Mouse (Mus musculus): ENCODE measurements around the gene Dhh.
A peak's percentile ranks its signal among the peaks of the same experiment; 100 is the strongest.

Gene Dhh

DNA sequence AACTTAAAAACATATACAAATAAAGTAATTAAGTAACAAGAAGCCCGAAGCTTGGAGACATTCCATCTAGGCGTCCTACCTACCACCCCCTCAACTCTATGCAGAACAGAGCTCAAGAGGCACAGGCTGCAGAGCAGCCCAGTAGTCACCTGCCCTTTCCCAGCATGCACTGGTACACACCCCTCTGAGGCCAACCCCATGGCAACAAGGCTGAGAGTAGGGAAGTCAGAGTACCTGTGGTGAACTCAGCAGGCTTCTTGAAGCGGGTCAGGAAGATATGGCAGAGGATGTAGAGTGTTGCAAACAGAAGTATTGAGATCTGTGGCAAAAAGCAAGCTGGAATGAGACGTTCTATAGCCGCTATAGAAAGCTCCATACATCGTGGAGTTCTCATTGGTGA is 16.6 kb upstream of the Dhh start:
- no peak for DNase-seq

DNA sequence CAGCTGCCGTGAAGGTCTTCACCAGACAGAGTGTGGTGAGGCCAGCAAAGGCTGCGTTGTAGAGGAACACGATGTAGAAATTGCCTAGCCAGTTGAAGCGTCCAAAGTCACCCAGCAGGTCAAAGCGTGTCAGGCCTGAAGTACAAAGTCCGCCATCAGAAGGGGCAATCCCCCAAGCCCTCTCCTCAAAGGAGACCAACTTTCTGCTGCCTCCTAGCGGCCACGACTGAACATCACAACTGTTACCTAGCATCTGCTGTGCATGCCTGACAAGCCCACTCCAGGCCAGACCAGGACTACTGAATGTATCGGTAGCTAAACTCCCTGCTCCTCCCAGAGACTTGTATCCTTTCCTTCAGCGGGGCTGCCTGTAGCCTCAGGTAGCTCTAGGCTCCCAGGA is 6.4 kb upstream of the Dhh start:
- DNase-seq = no peak

DNA sequence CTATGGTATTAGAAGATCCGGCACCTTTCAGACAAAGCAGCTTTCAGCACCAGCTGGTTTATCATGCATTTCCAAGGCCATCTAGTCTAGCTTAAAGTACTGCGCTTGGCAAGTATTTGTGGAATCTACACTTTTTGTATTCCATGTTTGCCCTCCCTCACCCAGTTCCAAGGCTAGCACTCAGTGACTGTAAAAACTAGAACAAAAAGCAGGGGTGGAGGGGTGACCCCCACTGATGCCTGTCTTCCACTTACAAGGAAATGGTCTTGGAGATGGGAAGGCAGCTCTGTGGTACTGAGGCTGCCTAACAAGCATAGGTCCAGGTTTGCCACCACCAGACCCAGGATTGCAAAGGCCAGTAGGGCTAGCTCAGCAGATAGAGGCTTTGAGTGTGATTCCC is 4.3 kb upstream of the Dhh start:
- DNase-seq = no peak

DNA sequence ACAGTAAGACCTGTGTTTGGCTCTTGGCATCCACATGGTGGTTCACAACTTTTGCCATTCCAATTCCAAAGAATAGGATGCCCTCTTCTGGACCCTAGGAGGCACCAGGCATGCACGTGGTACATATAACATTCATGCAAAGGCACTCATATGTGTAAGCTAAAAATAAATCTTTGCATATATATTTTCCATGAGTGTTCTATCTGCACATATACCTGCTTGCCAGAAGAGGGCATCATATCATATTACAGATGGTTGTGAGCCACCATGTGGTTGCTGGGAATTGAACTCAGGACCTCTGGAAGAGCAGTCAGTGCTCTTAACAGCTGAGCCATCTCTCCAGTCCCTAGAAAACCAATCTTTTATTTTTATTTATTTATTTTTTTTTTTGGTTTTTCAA is 3.2 kb upstream of the Dhh start:
- no peak for DNase-seq

DNA sequence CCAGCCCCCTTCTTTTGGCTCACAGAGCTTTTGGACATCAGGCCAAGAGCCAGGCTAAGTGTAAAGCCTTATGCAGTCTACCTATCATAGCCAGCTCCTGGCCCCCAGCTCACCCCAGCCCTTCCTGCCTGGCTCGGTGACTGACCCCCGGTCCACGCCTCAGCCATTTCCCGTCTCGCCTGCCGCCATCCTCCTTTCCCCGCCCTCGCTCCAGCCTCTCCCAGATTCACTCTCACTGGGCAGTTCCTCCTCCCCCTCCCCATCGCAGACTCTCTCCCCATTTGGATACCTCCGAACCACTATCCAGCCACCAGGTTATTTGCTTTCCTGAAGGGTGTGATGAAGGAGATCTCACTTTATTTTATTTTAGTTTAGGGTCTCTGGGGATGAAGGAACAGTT is 845 bp downstream of the Dhh start:
- no peak for DNase-seq

DNA sequence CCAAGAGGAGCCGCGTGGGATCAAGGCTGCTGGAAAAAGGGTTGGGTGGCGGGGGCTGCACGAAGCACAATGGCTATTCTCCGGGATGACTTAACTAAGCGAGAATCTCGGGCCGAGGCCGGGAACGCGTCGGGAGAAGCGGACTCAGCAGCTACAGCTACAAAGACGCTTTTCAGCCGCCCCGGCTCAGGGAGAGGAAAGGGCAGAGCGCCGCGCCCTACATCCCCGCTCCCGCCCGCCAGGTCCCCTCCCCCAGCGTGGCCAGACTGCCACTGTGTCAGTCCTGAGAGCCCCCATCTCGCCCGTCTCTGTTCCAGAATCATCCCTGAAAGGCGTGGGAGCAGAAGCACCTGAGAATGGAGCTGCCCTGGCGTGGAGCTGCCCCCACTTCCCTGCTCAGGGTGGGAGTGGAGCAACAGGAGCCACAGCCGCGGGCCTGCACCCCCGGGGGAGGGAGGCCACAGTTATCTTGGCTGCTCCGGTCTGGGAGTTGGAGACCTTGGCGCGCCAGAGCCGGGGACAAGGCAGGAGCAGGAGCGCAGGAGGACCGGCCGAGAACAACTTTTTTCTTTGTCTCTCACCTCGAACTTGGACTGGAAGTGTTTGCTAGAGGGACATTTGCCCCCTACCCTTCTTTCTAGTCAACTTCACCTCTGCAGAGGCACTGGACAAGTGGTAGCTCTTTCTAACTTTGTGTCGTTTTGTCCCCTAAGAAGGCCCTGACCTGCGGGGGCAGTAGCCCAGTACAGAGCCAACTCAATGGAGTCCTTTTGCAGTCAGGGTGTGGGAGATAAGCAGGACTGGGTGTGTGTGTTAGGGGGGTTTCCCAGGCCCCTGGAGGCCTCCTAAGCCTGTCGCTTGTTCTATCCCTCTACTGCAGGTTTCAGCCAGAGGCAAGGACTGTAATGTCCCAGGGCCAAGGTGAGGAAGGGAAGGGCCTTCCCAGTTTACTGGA is 2.4 kb downstream of the Dhh start:
- DNase-seq = no peak

DNA sequence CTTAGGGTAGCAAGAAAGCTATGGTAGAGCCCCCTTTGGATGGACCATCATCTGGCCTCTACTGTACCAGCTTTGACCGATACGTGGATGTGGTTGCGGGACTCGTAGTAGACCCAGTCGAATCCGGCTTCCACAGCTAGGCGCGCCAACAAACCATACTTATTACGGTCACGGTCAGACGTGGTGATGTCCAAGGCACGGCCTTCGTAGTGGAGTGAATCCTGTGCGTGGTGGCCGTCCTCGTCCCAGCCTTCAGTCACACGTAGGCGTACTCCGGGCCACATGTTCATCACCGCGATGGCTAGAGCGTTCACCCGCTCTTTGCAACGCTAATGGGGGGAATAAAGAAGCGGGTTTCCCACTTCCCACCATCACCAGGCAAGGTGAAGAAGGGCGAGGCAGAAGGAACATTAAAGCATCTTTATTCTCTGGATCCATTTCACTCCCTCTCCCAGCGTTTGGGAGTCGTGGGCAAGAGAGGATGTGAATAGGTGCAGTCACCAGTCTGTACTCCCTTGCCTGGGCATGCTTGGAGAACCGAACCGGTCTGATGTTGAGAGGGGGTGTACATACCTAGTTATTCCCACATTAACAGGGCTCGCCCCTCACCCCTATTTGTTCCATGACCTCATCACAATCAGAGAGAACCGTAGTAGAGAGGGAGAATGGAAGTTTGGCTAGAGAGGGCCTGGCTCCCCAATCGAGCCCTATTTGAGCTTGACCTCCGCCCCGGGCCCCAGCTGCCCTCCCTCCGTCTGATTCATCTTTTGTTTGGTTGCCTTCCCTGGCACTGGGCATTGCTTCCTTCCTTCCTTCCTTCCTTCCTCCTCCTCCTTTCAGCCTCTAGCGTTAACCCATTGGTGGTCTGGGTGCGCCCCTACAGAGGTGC is 3.4 kb downstream of the Dhh start:
- DNase-seq = no peak

DNA sequence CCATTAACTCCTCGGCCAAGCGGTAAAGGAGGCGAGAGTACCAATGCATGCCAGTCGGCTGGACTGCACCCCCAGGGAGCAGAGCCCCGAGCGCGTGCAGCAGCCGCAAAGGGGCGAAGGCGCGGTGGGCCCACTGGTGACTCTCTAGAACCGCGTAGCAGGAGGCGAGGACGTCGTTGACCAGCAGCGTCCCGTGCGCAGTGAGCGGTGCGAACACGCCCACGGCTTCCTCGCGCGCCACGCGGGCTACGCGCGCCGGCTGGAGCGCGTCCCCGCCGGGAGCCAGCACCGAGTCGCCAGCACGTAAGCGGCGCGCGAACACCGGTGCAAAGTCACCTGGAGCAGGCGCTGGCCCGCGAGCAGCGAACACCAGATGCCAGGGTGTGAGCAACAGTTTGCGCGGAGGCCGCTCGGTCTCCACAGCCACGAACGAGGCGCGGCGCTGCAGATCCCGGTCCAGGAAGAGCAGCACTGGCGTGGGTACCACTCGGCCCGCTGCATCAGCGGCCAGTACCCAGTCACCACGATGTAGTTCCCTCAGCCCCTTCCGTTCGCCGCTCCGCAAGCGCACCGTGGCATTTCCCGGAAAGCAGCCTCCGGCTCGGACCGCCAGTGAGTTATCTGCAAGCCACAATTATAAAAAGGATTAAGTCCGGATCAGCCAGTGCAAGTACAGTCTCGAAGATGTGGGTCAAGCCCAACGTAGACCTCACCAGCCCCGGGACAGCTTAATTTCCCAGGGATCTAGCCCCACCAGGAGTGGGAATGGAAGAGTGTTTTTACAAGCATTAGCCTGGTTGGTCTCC is 4.2 kb downstream of the Dhh start, which contains the start of gene Rhebl1:
TSS of gene Rhebl1 (minus strand) at position 601 of the 806 bp plus-strand sequence.
- peak; percentile 42 for DNase-seq

DNA sequence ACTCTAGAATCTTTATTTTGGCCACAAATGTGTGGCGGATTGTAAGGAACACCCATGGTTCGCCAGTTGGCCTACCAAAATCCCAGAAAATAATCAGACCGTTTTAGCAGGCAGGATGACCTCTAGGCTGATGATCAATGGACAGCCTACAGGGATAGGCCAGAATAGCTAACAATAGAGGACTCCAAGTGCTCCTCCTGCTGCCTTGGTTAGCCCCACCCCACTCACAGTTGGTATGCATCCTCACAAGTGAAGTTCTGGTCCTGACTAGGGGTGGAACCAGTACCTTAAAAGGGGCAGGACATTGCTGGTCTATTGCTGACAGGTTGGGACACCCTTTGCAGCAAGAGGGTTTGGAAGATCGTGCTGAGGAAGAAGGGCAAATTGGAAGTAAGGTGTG is 5.3 kb downstream of the Dhh start:
- no peak for DNase-seq

DNA sequence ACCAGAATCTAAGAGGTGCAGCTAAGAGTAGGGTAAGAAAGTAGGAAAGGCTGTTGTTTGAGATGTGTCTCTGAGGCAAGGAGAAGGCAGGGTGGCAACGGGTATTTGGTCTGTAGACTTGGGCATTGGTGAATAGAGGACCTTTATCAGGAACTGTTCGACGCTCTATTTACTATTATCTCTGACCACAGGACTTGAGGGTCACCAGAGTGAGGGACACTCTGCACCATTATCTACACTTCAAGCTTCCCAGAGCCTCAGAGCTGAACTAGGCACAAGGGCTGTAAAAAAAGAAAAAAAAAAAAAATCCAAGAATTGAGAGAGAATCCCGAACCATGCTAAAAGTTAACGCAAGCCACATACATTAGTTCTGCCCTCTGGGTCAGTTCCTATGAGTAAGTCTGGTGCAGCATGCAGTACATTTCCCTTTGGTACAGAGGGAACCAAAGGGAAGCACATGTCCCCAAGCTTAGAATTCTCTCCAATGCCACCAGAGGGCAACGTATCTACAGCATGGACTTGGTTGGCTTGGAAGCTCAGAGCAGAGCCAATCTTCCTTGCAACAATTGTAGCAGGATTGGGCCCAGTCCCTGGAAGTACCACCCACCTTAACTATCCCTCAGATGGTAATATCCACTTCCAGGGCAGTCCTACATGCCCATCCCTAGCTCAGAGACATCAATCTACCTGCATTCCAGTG is 6.3 kb downstream of the Dhh start:
- DNase-seq = peak; percentile 73

DNA sequence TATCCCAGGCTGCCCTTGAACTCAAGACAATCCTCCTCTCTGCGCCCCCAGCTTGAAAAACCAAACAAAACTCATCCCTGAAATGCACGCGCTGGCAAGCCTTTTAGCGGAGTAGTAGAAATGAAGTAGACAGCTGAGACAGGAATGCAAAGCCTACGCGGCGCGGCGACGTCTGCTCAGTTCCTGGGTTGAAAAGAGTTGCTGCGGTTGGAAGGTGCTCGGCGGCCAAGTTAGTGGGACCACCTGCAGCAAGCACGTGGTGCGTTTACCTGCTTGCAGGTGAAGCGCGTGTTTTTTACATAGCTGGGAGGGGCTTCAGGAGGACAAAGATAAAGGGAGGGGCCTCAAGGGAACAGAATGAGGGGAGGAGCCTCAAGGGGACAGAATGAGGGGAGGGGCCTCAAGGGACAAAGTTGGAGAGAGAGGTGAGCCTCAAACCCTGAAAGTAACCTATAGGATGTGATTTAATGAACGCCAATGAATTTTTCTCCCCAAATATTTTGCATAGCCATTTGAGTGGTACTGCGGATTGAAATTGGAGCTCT is 7.1 kb downstream of the Dhh start:
- DNase-seq = peak; percentile 28

DNA sequence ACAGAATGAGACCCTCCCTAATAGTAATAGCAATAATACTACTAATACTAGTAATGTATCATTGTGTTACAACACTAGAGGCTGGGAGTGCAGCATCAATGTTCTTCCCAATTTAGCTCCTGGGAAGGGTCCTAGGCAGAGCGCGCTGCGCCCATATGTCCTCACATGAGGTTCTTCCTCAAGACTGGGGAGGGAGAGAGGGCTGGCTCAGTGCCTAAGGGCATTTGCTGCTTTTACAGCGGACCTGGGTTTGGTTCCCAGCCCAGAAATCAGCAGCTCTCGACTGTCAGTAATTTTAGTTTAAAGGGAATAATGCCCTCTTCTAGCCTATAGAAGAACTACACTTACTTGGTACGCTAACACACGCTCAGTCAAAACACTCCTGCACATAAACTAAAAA is 10.8 kb downstream of the Dhh start:
- no peak for DNase-seq

DNA sequence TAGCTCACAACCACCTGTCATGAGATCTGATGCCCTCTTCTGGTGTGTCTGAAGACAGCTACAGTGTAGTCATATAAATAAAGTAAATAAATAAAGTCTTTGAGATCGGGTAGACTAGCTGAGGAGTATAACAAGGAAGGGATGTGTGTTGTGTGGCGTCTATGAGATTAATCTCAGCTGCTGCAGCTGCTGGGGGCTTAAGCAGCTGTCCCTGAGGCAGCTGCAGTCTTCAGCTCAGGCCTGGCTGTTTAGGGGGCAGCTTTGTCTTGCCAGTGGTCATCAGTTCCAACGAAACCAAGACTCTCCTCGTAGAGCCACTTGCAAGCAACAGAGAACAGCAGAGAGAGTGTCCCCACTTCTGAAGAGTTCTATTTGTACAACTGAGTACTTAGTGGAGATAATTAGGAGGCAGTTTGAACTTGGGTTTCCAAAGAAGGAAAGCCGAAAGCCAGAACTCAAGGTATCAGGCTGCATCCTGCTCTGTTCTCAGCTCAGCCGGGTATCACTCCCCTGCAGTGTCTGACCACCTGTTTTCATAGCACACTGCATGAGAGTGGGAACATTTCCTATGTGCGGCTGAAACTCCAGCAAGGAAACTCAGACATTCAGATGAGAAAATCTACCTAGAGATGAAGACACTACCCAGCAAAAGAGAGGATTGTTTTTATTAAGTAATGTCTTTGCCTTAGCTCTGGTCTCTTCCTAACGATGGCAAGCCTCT is 11.5 kb downstream of the Dhh start:
- no peak for DNase-seq

DNA sequence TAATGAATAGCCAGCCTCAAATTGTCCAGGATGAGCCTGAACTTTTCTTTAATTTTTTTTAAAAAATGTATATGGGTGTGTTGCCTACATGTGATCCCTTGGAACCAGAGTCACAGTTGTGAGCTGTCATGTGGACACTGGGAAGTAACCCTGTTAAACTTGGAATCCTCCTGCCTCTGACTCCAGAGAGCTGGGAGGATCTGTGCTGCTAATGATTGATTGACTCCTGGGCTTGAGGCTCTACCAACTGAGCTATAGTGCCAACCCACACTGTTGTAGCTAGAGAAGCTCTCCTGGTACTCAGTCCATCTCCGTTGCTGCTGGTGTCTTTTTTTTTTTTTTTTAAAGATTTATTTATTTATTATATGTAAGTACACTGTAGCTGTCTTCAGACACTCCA is 14.2 kb downstream of the Dhh start:
- no peak for DNase-seq

DNA sequence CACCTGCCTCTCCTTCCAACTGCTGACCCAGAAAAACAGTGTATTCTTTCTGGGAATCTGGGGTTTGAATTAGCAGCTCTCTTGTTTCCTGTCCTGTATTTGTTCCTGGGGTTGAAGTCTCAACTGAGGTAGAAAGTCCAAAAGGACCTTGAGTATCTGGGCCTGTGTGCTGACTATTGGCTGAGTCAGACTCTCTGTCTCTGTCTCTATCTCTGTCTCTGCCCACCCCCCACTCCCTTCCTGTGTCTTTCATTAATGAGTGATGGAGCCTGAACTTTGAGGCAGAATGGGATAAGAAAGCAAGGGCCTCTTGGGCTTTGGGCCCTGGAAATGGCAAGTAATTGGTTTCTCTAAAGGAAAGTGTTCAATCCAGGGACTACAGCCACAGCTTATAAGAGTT is 14.7 kb downstream of the Dhh start:
- DNase-seq = no peak

DNA sequence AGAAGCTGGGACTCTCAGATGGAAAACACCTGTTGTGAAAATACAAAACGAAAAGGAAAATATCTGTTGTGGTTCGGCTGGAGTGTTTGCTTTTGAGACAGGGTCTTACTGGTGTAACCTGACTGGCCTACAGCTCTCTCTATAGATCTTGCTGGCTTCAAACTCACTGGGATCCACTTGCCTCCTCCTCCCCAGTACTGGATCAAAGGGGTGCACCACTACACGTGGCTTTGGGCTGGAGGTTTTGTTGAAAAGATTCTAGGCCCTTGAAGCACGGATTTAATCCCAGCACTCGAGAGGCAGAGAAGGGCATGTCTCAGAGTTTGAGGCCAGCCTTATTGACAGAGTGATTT is 16.7 kb downstream of the Dhh start:
- DNase-seq = no peak

DNA sequence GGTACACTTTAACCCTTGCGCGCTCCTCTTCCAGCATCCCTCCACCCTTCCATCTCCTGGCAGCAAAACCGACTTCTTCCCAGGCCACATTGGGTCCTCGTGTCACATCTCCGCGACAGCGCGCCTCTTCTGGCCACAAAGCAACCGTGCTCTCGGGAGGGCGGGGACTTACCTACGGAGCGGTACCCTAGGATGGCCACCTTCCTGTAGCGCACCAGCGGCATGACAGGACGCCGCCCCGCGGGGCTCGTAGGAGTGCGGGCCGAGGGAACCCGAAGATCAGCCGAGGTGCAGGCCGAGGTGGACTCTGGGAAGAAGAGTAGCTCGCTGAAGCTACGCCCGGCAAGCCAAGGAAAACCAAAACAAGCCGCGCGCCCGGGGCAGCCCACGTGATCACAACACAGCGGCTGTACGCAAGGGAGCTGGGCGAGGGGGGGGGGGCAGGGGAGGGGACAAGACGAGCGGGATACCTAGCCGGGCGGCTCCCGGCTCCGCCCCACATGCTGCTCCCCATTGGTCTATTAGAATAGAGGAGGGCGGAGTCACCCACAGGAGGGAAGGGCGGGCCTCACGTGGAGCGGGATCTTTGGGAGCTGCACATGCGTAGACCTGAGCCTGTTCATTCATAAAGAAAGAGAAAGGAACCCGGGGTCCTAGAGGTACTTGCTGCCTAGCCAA is 17.2 kb downstream of the Dhh start:
- peak; percentile 97 for DNase-seq

DNA sequence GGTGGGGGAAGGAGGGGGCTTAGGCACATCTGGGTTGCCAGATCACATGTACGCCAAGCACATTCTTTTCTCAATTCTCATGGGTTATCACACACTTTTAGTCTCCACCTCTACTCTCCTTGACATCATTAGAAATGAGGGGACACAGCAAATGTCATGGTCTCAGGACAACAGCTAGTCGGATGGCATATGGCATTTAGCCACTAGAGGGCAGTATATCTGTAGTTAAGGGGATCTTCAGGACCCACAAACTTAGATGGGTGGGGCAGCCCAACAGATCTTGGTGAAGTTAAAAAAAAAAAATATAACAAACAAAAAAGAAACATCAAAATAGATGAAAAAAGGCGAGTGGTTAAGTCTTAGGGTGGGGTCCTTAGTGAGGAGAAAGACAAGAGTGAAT is 21.0 kb downstream of the Dhh start:
- DNase-seq = no peak

DNA sequence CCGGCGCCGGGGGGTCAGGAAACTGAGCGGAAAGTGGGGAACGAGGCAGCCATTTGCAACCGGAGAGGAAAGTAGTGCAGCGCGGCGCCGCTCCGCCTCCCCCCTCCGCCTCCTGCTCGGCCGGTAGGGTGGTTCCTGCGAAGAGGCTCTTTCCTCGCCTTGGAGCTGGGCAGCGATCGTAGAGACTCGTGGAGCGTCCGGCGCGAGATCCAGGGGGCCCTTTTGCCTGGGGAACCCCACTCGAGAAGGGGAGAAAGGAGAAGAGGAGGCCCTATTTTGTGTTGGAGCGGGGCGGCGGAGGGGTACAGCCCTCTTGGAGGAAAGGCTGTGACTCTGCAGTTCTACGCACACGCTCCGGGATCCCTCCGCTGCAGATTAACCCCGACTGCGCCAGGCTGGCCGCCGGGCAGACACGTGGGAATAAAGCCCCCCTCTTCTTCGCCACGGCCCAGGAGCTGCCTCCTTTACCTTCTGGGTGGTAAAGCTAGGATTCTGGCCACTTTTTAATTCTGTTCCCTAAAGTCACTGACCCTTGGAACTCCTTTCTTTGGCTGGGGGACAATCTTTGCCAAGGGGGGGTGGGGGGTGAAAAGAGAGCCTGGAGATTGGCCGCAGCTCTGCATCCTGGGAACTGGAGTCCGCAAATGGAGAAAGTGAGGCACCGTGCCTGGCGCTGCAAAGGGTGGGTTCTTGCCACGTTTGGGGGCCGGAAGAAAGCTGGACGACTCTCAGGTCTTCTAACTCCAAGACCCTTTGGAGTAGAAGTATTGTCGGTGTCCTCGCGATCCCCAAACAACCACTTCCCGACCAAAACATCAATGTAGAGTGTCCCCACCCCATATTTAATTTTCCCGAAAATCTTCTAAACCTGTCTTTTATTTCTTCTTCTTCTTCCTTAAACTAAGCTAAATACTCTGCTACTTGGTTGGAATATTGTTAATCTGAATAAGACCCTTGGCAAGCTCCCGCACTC is 26.1 kb downstream of the Dhh start:
- peak; percentile 93 for DNase-seq
